Mouse (Mus musculus): Measurements from ENCODE around the gene Tctn1. TPM values are rescaled to one million over a fixed set of nuclear protein-coding genes. Genes with fewer than 3 reads are reported as not detected.
"Not testable (repeated sequence)": the region's sequence is repeated elsewhere in the genome, so short reads cannot be mapped to it uniquely, and the experiment has no call there.

Gene Tctn1
- polyA plus RNA-seq, 2 experiments from 2014 or later = 1.1 to 2.0 TPM

DNA sequence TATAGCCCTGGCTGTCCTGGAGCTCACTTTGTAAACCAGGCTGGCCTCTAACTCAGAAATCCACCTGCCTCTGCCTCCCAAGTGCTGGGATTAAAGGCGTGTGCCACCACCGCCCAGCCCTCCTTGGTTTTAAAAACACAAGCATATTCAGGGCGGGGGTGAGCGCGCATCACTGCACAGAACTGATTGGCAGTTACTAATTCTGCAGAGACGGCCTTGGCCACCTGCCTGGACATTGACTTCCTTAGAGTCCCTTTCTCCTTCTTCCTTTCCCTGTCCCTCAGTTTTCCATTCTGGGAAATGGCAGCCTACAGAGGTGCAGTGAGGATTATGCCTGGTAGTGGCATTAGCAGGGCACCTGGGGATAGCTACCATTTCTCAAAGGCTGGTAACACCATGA lies 46.6 kb downstream of the Tctn1 start:
- no peak for ATAC-seq

GRCm38 (mm10) chr5:122213861-122214260 lies 50.4 kb downstream of the Tctn1 start:
- no peak for ATAC-seq

- ATAC-seq = not testable (repeated sequence)
Measured at GRCm38 (mm10) chr5:122212820-122213219, 51.4 kb downstream of the Tctn1 start.

DNA sequence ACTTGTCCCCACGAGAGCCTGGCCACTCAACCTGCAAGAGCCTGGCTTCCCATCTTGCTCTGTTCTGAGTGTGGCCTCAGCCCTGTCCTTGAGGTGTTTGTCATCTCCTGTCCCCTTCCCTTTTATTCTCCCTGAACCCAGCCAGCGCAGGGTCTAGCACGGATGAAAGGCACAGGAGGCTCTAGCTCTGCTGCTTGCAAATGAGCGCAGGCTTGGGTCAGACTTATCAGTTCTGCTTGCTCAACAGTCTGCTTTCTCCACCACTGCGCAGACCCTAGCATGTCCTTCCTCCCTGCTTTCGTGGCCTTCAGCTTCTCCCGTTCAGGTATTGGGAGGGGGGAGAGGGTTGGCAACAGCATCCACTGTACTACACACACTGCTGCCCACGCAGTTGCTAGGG lies 52.1 kb downstream of the Tctn1 start:
- no peak for ATAC-seq

- ATAC-seq = no peak
Measured at GRCm38 (mm10) chr5:122210890-122211289, 53.4 kb downstream of the Tctn1 start.

- peak; percentile 99 for ATAC-seq
Measured at GRCm38 (mm10) chr5:122209591-122210368, 54.5 kb downstream of the Tctn1 start.

- no peak for ATAC-seq
Measured at GRCm38 (mm10) chr5:122208909-122209308, 55.4 kb downstream of the Tctn1 start.

- ATAC-seq = no peak
Measured at GRCm38 (mm10) chr5:122206475-122206874, 57.8 kb downstream of the Tctn1 start, which contains the start of gene Hvcn1. Gene Hvcn1, plus strand, starts transcription at chr5:122206804.

DNA sequence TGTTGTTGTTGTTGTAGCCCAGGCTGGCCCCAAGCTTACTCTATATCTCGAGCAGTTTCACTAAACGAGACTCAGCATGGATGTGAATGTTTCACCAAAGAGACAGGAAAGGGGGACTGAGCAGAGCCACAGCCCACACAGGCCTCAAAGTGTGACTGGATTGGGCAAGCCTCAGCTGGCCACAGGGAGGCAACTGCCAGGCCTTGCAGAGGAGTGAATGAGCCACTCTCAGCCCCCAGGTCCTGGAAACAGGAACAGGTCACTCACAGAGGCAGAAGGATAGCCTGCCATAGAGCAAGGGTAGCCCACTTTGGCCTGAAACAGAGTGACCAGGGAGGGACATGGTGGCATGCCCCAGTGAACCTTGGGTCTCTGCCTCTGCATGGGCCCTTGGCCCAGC lies 60.1 kb downstream of the Tctn1 start:
- ATAC-seq = no peak

- ATAC-seq = no peak
Measured at GRCm38 (mm10) chr5:122201904-122202303, 62.4 kb downstream of the Tctn1 start.

- ATAC-seq = no peak
Measured at GRCm38 (mm10) chr5:122200872-122201271, 63.4 kb downstream of the Tctn1 start.

DNA sequence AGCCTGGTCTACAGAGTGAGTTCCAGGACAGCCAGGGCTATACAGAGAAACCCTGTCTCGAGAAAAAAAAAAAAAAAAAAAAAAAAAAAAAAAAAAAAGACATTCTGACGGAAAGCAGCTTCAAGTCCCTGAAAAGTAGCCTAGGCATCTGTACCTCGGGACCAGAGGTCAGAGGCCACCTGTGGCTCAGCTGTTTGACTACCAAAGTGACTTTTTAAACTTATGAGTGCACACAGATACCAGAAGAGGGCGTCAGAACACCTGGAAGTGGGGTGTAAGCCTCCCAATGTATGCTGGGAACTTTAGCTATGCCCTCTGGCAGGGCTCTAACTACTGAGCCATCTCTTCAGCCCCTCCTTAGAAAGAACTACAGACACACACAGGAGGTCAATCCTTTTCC lies 71.9 kb downstream of the Tctn1 start:
- ATAC-seq = no peak

DNA sequence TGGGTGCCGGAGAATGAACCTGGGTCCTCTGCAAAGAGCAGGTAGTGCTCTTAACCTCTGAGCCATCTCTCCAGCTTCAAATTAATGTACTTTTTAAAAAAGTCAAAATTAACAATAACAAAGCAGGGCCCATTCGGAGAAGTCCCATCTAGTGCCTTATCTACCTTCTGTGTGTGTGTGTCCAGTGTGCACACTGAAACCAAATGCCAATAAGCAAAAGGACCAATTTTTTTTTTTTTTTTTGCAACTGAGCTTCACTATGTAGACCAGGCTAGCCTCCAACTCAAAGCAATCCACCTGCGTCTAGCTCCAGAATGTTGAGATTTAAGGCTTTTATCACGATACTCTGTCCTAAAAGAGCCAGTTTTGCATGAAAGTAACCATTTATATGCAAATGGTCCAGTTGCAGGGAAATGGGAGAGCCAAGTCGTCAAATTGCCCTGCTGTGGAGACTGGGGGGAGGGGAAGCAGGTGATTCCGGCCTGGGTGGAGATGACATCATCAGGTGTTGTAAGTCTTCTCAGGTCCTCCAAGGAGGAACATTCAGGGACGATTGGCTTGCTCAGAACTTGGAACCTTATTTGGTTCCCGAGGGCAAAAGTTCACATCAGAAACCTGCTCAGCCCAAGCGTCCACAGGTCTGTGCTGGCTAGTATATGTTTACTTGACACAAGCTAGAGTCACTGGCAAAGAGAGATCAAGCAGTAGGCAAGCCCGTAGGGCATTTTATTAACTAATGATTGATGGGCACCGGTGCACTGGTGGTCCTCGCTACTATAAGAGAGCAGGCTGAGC lies 72.8 kb downstream of the Tctn1 start:
- ATAC-seq = no peak

DNA sequence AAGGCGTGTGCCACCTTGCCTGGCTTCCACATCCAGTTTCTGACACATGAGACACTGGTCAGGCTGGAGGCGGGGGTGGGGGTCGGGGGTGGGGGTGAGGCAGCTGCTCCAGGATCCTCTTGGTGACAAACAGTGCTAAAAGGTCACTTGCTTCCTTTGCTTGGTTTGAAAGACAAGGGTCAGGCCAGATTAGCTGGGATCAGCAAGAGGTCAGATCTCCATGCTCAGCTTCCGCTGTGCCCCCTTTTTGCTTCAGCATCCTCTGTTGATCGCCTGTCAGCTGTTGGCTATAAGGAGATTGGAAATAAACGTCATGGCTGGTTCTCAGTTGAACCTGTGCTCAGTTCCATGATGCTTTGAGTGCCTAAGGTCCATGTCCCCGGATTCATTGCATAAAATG lies 73.8 kb downstream of the Tctn1 start:
- no peak for ATAC-seq

DNA sequence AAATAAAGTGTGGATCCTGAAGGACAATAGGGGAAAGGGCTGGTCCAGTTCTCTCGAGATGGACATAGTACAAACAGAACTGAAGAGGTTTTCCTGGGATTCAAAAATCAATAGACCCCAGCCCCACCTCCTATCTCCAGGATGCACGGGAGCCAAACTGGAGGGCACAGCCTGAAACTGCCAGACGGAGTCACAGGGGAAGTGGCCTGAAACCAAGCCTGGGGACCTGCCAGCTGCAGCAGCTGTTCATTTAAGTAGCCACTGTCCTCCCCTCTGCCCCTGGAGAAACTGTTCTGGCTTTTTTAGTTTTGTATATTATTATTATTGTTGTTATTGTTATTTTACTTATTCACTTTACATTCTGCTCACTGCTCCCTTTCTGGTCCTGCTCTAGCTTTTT lies 75.1 kb downstream of the Tctn1 start:
- ATAC-seq = no peak

Other genes with a start within 250 kb of the Tctn1 start
- under 1 TPM in 1 of 2 experiments, not detected in 1; 0.15 TPM for gene Cux2, start 214.4 kb downstream of the Tctn1 start, polyA plus RNA-seq (2017; shearing (Covaris generic))
- gene Myl2, start 163.5 kb downstream of the Tctn1 start, polyA plus RNA-seq (2017; shearing (Covaris generic)) = not detected
- under 1 TPM in 1 of 2 experiments, not detected in 1; 0.75 TPM for gene Ccdc63, start 123.6 kb downstream of the Tctn1 start, polyA plus RNA-seq (2017; shearing (Covaris generic))
- gene Ppp1cc, start 106.2 kb downstream of the Tctn1 start, polyA plus RNA-seq (2017; shearing (Covaris generic)) = 10 to 100 TPM; 34.6 to 82.0 TPM
- 100 to 1,000 TPM in 1 of 2 experiments, 10 to 100 TPM in 1; 51.8 to 108 TPM for gene Hvcn1, start 57.7 kb downstream of the Tctn1 start, polyA plus RNA-seq (2017; shearing (Covaris generic))
- 10 to 100 TPM; 17.8 to 18.7 TPM for gene Pptc7, start 19.9 kb upstream of the Tctn1 start, polyA plus RNA-seq (2017; shearing (Covaris generic))
- gene Rad9b, start 89.8 kb upstream of the Tctn1 start, polyA plus RNA-seq (2017; shearing (Covaris generic)) = 10 to 100 TPM; 13.6 to 17.0 TPM
- 100 to 1,000 TPM; 193 to 203 TPM for gene Vps29, start 89.9 kb upstream of the Tctn1 start, polyA plus RNA-seq (2017; shearing (Covaris generic))
- gene Gpn3, start 107.4 kb upstream of the Tctn1 start, polyA plus RNA-seq (2017; shearing (Covaris generic)) = 10 to 100 TPM; 56.9 to 67.7 TPM
- 1 to 10 TPM; 6.9 to 7.4 TPM for gene Fam216a, start 107.9 kb upstream of the Tctn1 start, polyA plus RNA-seq (2017; shearing (Covaris generic))
- 100 to 1,000 TPM; 394 to 533 TPM for gene Arpc3, start 127.4 kb upstream of the Tctn1 start, polyA plus RNA-seq (2017; shearing (Covaris generic))
- 10 to 100 TPM; 17.7 to 22.8 TPM for gene Anapc7, start 157.2 kb upstream of the Tctn1 start, polyA plus RNA-seq (2017; shearing (Covaris generic))
- 10 to 100 TPM in 1 of 2 experiments, 1 to 10 TPM in 1; 10.0 to 14.8 TPM for gene Atp2a2, start 237.8 kb upstream of the Tctn1 start, polyA plus RNA-seq (2017; shearing (Covaris generic))

Data from CD4-positive, CD25-positive, alpha-beta regulatory T cell, adult 4 months (primary cell).